Mouse (Mus musculus) kidney, embryonic 14.5 days (tissue): Measurements from ENCODE around the gene Fam187b. TPM values are rescaled to one million over a fixed set of nuclear protein-coding genes. Genes with fewer than 3 reads are reported as not detected.
A peak's percentile ranks its signal among the peaks of the same experiment; 100 is the strongest.
"Not testable (repeated sequence)": the region's sequence is repeated elsewhere in the genome, so short reads cannot be mapped to it uniquely, and the experiment has no call there.

ENCODE experiments used
- ATAC-seq: fragments of 200-750 bp; cut with Nextera tagmentation; 2 replicates; pipeline ENCODE4 v1.8.0; 2017; ENCODE audit warnings: moderate number of reproducible peaks, mild to moderate bottlenecking, moderate TSS enrichment, moderate library complexity; ENCODE audit not compliant: low FRiP score, low TSS enrichment
- H3K27ac ChIP-seq: fragments of 300-500 bp; sonication (generic); 2 replicates; pipeline ENCODE4 v1.5.1; 2014; ENCODE audit warnings: low read depth, mild to moderate bottlenecking, low read length, moderate library complexity, mixed read lengths
- H3K27me3 ChIP-seq: fragments of 300-500 bp; sonication (generic); 2 replicates; pipeline ENCODE4 v1.6.1; 2014; ENCODE audit warnings: mild to moderate bottlenecking, low read length; ENCODE audit not compliant: control insufficient read depth, insufficient read depth
- H3K36me3 ChIP-seq: fragments of 300-500 bp; sonication (generic); 2 replicates; pipeline ENCODE4 v1.6.1; 2014; ENCODE audit warnings: low read length, mixed read lengths; ENCODE audit not compliant: control insufficient read depth, insufficient read depth
- H3K4me1 ChIP-seq: fragments of 300-500 bp; sonication (generic); 2 replicates; pipeline ENCODE4 v1.6.1; 2014; ENCODE audit warnings: low read length, mixed read lengths; ENCODE audit not compliant: control insufficient read depth, insufficient read depth
- H3K4me2 ChIP-seq: fragments of 300-500 bp; sonication (generic); replicated peaks from 2 replicates; pipeline ENCODE4 v1.6.1; 2014; ENCODE audit warnings: low read depth, mild to moderate bottlenecking, low read length
- H3K4me3 ChIP-seq: fragments of 300-500 bp; sonication (generic); 2 replicates; pipeline ENCODE4 v1.5.1; 2014; ENCODE audit warnings: mild to moderate bottlenecking, low read length
- H3K9ac ChIP-seq: fragments of 300-500 bp; sonication (generic); 2 replicates; pipeline ENCODE4 v1.6.1; 2014; ENCODE audit warnings: low read depth, mild to moderate bottlenecking, low read length, moderate library complexity
- H3K9me3 ChIP-seq: fragments of 300-500 bp; sonication (generic); 2 replicates; pipeline ENCODE4 v1.6.1; 2016; ENCODE audit warnings: low read length; ENCODE audit not compliant: control insufficient read depth
- WGBS: fragments of 180-500 bp; shearing (Covaris S2); extraction: QIAGEN DNeasy Blood & Tissue Kit; methylation state at CpG from one replicate; pipeline ENCODE4 v1.1.7; 2014; 5-methylcytosine and 5-hydroxymethylcytosine counted together
- polyA plus RNA-seq: library from polyadenylated mRNA; unstranded; fragments of >200 nt; fragmentation: Nextera tagmentation; extraction: Ambion mirVana; gene quantifications from 2 replicates; pipeline ENCODE4 v1.2.1, GENCODE M21; 2014

Fam187b gene
- polyA plus RNA-seq, result 5.3 TPM in 2 replicates

DNA sequence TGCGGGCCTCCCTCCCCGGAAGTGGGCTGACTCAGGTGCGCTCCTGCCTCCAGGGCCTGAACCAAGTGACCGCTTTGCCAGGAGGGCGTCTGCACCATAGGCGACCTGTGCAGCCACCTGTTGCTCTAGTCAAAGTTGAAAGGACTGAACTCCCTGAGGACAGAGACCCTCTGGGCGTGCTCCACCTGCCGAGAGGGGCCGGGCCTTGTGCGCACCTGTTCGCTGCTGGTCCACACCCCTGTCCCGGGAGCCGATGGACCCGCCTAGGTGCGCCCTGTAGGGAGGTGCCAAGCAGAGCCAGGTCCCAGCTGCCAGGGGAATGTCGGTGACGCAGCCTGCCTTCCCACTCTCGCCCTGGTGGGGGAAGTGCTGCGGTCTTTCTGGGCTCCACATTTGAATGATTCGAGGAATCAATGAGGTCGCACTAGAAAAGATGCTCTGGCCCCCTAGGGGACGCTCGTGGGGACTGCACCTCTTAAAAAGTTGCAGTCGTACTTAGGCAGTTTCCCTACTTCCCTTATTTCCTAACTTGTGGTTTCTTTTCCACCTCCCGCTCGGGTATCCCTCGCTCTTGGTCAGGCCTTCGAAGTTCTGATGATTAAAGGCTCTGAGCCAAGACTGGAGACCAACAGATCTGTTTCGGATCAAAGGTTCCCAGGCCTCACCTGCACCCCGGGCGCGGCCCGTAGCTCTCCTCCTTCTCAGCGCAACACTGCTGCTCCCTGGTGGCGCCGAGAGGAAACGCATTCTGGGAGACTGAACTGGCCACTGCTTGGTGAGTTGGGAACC lies at the start of gene Fam187b:
TSS of gene Fam187b (plus strand) at position 290 of the 789 bp plus-strand sequence.
- H3K4me1 ChIP-seq, result no peaks in the 10 kb centered on the region; the same call in 1 of the 2 replicates
- H3K4me2 ChIP-seq, result peak within 1 kb of the TSS; percentile 49
- ATAC-seq, result peak; percentile 94
- peaks cover 10% of the 10 kb centered on the region for H3K27me3 ChIP-seq
- H3K9me3 ChIP-seq, result no peaks in the 10 kb centered on the region
- peak within 1 kb of the TSS; percentile 80 for H3K27ac ChIP-seq
- H3K4me3 ChIP-seq, result peak within 1 kb of the TSS; percentile 59
- H3K36me3 ChIP-seq, result peaks cover 11% of the 10 kb centered on the region; the same call in 1 of the 2 replicates
- under 1% methylated on average over 36 of the region's 37 CpGs for WGBS
- H3K9ac ChIP-seq, result peak within 1 kb of the TSS; percentile 73

GRCm38 (mm10) chr7:30924071-30924470 lies 49.5 kb upstream of the Fam187b start:
- Histone ChIP-seq H3K4me2 (no peak overlapping the region), H3K9me3 (no peaks in the 10 kb centered on the region), H3K4me1 (no peaks in the 10 kb centered on the region), H3K36me3 (no peaks in the 10 kb centered on the region), H3K9ac (no peak overlapping the region), H3K27me3 (no peaks in the 10 kb centered on the region), H3K4me3 (no peak overlapping the region), H3K27ac (no peak overlapping the region)
- 53% methylated on average over 3 of the region's 3 CpGs for WGBS
- ATAC-seq, result no peak

DNA sequence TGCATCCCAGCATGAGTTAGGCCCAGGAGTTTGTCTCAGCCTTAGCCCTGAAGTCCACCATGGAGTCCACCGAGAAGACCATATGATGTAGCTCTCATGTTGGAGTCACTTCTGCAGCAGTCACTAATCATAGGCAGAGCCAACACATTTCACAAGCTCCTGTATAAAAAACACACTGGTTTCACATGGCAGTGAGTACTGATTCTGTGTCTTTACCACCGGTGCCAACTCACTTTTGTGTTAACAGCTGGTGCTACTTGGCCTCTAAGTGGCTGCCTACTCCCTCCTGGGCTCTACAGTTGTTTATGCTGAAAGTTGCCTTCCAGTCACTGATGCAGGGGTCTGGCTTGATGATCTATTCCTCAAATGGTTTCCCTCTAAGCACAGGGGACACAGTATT lies 49.0 kb upstream of the Fam187b start, which contains the start of gene Hamp2:
TSS of gene Hamp2 (minus strand) at position 101 of the 400 bp plus-strand sequence.
- H3K9me3 ChIP-seq, H3K4me1 ChIP-seq, H3K4me2 ChIP-seq, H3K36me3 ChIP-seq, H3K27me3 ChIP-seq, H3K9ac ChIP-seq, H3K27ac ChIP-seq, H3K4me3 ChIP-seq, ATAC-seq: not testable (repeated sequence)
- 69% methylated on average over 2 of the region's 2 CpGs for WGBS

- not testable (repeated sequence) for H3K27me3 ChIP-seq, H3K4me3 ChIP-seq, ATAC-seq, H3K4me2 ChIP-seq, H3K36me3 ChIP-seq, H3K4me1 ChIP-seq, H3K9me3 ChIP-seq, H3K9ac ChIP-seq, H3K27ac ChIP-seq
- WGBS, result 59% methylated on average over 6 of the region's 6 CpGs
These were observed 38.0 kb upstream of the Fam187b start for GRCm38 (mm10) chr7:30935422-30936099.

DNA sequence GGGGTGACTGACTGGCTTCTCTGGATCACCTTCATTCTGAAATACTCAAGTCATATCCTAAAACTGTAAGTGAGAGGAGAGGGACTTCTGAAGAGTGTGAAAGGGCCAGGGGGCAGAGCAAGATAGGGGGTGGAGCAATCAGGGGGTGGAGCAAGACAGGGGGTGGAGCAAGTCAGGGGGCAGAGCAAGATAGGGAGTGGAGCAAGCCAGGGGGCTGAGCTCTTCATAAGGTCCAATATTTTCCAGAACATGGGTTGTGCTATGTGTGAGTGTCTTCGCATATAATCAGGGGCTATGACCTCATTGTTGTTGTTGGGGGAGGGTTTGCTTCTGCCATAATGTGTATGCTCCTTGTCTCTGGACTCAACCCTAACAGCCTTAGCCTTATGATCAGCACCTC lies 33.5 kb upstream of the Fam187b start:
- WGBS, result 78% methylated on average over 1 of the region's 1 CpGs
- not testable (repeated sequence) for H3K9ac ChIP-seq, H3K4me3 ChIP-seq, H3K27me3 ChIP-seq, ATAC-seq, H3K9me3 ChIP-seq, H3K4me2 ChIP-seq, H3K36me3 ChIP-seq, H3K4me1 ChIP-seq, H3K27ac ChIP-seq

- H3K27ac ChIP-seq, ATAC-seq, H3K9me3 ChIP-seq, H3K4me1 ChIP-seq, H3K9ac ChIP-seq, H3K4me3 ChIP-seq, H3K27me3 ChIP-seq, H3K4me2 ChIP-seq: not testable (repeated sequence)
- H3K36me3 ChIP-seq, result peaks cover 14% of the 10 kb centered on the region; the same call in 1 of the 2 replicates
- WGBS, result 56% methylated on average over 3 of the region's 3 CpGs
These were observed 31.2 kb upstream of the Fam187b start for GRCm38 (mm10) chr7:30942365-30942764.

DNA sequence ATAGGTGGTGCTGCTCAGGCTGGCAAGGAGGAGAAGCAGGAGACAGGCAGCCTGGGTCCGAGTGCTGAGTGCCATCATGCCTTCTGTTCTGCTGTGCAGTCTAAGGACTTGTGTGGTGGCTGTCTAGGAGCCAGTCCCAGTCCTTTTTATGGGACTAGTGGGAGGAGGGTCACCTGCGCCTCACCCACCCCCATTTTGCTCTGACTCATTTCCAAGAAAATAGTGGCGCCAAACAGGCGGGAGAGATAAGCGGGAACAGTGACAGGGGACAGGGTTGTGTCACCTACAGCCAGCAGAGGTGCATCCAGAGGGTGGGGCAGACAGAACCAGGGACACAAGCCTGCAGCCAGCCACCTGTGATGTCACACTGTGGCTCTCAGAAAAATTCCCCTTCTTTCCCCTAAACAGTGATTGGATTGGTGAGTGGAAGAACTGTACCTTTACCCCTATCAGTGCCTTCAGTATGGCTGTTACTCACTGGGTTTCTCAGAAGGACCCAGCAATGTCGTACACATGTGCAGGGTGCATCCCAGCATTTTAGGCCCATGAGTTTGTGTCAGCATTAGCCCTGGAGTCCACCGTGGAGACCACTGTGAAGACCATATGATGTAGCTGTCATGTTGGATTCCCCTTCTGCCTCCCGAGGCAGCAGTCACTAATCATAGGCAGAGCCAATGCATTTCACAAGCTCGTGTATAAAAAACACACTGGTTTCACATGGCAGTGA lies 29.5 kb upstream of the Fam187b start, which contains the start of gene Hamp:
TSS of gene Hamp (minus strand) at position 124 of the 727 bp plus-strand sequence.
- H3K4me3 ChIP-seq, result no peak within 1 kb of the TSS
- H3K9me3 ChIP-seq, result no peaks in the 10 kb centered on the region
- no peaks in the 10 kb centered on the region for H3K27me3 ChIP-seq
- no peak within 1 kb of the TSS for H3K9ac ChIP-seq
- 67% methylated on average over 9 of the region's 9 CpGs for WGBS
- no peak for ATAC-seq
- H3K36me3 ChIP-seq, result peaks cover 18% of the 10 kb centered on the region
- no peaks in the 10 kb centered on the region for H3K4me1 ChIP-seq
- no peak within 1 kb of the TSS for H3K27ac ChIP-seq
- no peak within 1 kb of the TSS for H3K4me2 ChIP-seq

DNA sequence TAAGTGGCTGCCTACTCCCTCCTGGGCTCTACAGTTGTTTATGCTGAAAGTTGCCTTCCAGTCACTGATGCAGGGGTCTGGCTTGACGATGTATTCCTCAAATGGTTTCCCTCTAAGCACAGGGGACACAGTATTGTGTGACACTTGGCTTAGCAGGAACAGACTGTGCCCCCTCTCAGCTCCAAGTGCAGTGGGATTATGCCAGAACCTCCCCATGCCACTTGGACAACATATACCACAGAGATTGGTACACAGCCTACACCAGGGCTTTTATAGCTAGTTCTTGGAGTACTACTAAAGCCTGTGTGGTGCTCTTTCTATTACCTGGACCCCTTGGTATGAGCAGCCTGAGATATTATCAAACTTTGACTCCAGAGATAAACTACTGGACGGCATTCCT lies 28.9 kb upstream of the Fam187b start:
- H3K9ac ChIP-seq, H3K9me3 ChIP-seq, H3K4me1 ChIP-seq, H3K27ac ChIP-seq, ATAC-seq, H3K27me3 ChIP-seq, H3K4me2 ChIP-seq, H3K4me3 ChIP-seq: not testable (repeated sequence)
- H3K36me3 ChIP-seq, result peaks cover 24% of the 10 kb centered on the region
- WGBS, result 64% methylated on average over 2 of the region's 2 CpGs
